In genomic region chr15:27954356-27954755, GRCm38 (mm10) we compare ENCODE assay signal across 27 mouse cellular contexts.
"Had no signal": no experiment of that assay in that cellular context is flagged by ENCODE, and none has a peak within 500 bp of the region (broad histone marks: within the 10 kb centered on the region; RNA-seq: fewer than 3 reads in every experiment).

No protein-coding gene starts in this region.

- H3K36me3 ChIP-seq: heart, embryonic 13.5 days; heart, embryonic 15.5 days; hindbrain, embryonic 12.5 days; hindbrain, embryonic 15.5 days; limb, embryonic 15.5 days; liver, embryonic 12.5 days had no signal

- H3K27me3 ChIP-seq: heart, embryonic 13.5 days; heart, embryonic 15.5 days; hindbrain, embryonic 12.5 days; hindbrain, embryonic 15.5 days; kidney, embryonic 15.5 days; limb, embryonic 13.5 days; limb, embryonic 15.5 days; liver, embryonic 12.5 days had no signal

- ATAC-seq: forebrain, postnatal 0 days; intestine, embryonic 16.5 days; liver, embryonic 12.5 days had no signal

- H3K9me3 ChIP-seq: heart, embryonic 13.5 days; heart, embryonic 15.5 days; hindbrain, embryonic 12.5 days; hindbrain, embryonic 15.5 days; kidney, embryonic 15.5 days; limb, embryonic 13.5 days; limb, embryonic 15.5 days; liver, embryonic 12.5 days had no signal

- DNase-seq: forebrain, postnatal 0 days; gastrocnemius, postnatal 14 days; gastrocnemius, postnatal 36 days; heart, adult 11 months; heart, adult 2 months; heart, postnatal 14 days; heart, postnatal 36 days; kidney, adult 11 months; kidney, adult 2 months; kidney, adult 9 months; kidney, postnatal 14 days; kidney, postnatal 36 days; layer of hippocampus, adult 9-11 months; layer of hippocampus, postnatal 36 days; left cerebral cortex, postnatal 4 days had no signal

- H3K4me2 ChIP-seq: heart, embryonic 11.5 days; heart, embryonic 13.5 days; heart, embryonic 15.5 days; hindbrain, embryonic 12.5 days; hindbrain, embryonic 15.5 days; kidney, embryonic 15.5 days; limb, embryonic 13.5 days; limb, embryonic 15.5 days; liver, embryonic 12.5 days had no signal

- H3K4me1 ChIP-seq: liver, embryonic 12.5 days had no signal

- H3K27ac ChIP-seq: heart, adult 2 months; heart, embryonic 13.5 days; heart, embryonic 15.5 days; hindbrain, embryonic 12.5 days; hindbrain, embryonic 15.5 days; kidney, embryonic 15.5 days; kidney, postnatal 0 days; limb, embryonic 13.5 days; limb, embryonic 15.5 days; liver, embryonic 12.5 days; liver, embryonic 14.5 days had no signal

- H3K9ac ChIP-seq: forebrain, postnatal 0 days; heart, embryonic 13.5 days; heart, embryonic 15.5 days; hindbrain, embryonic 12.5 days; hindbrain, embryonic 15.5 days; kidney, embryonic 15.5 days; limb, embryonic 13.5 days; limb, embryonic 15.5 days; liver, embryonic 12.5 days; liver, embryonic 14.5 days had no signal

- H3K4me3 ChIP-seq: heart, adult 2 months; heart, embryonic 13.5 days; heart, embryonic 15.5 days; hindbrain, embryonic 12.5 days; hindbrain, embryonic 15.5 days; kidney, embryonic 15.5 days; limb, embryonic 13.5 days; limb, embryonic 15.5 days; liver, embryonic 12.5 days had no signal
